Mouse (Mus musculus): ENCODE data around the gene Arsa. TPM values are rescaled to one million over a fixed set of nuclear protein-coding genes. Genes with fewer than 3 reads are reported as not detected.

Arsa gene
- polyA plus RNA-seq, 1 experiment from 2014 or later, result 22.1 TPM

Other genes starting within 250 kb of the Arsa start
- gene Sbf1, start 162.1 kb downstream of the Arsa start, polyA plus RNA-seq (2015; fragmentation: Nextera tagmentation; extraction: Ambion mirVana), result 42.2 and 50.5 TPM in 2 replicates
- gene Adm2, start 154.7 kb downstream of the Arsa start, polyA plus RNA-seq (2015; fragmentation: Nextera tagmentation; extraction: Ambion mirVana), result 0.64 and 1.0 TPM in 2 replicates
- not detected in 2 replicates for gene Miox, start 143.0 kb downstream of the Arsa start, polyA plus RNA-seq (2015; fragmentation: Nextera tagmentation; extraction: Ambion mirVana)
- 79.0 and 83.6 TPM in 2 replicates for gene Lmf2, start 121.8 kb downstream of the Arsa start, polyA plus RNA-seq (2015; fragmentation: Nextera tagmentation; extraction: Ambion mirVana)
- 158 and 172 TPM in 2 replicates for gene Ncaph2, start 121.7 kb downstream of the Arsa start, polyA plus RNA-seq (2015; fragmentation: Nextera tagmentation; extraction: Ambion mirVana)
- gene Sco2, start 103.6 kb downstream of the Arsa start, polyA plus RNA-seq (2015; fragmentation: Nextera tagmentation; extraction: Ambion mirVana), result 3.4 and 7.7 TPM in 2 replicates
- 1.5 and 1.6 TPM in 2 replicates for gene Tymp, start 100.4 kb downstream of the Arsa start, polyA plus RNA-seq (2015; fragmentation: Nextera tagmentation; extraction: Ambion mirVana)
- gene Odf3b, start 98.1 kb downstream of the Arsa start, polyA plus RNA-seq (2015; fragmentation: Nextera tagmentation; extraction: Ambion mirVana), result 9.6 and 16.1 TPM in 2 replicates
- 0.04 TPM in 1 of 2 replicates, not detected in the other for gene Klhdc7b, start 92.5 kb downstream of the Arsa start, polyA plus RNA-seq (2015; fragmentation: Nextera tagmentation; extraction: Ambion mirVana)
- not detected in 2 replicates for gene Syce3, start 66.9 kb downstream of the Arsa start, polyA plus RNA-seq (2015; fragmentation: Nextera tagmentation; extraction: Ambion mirVana)
- gene Cpt1b, start 51.6 kb downstream of the Arsa start, polyA plus RNA-seq (2015; fragmentation: Nextera tagmentation; extraction: Ambion mirVana), result 4.7 and 5.7 TPM in 2 replicates
- 2.6 and 2.9 TPM in 2 replicates for gene C730034F03Rik, start 47.8 kb downstream of the Arsa start, polyA plus RNA-seq (2015; fragmentation: Nextera tagmentation; extraction: Ambion mirVana)
- gene Gm44502, start 47.7 kb downstream of the Arsa start, polyA plus RNA-seq (2015; fragmentation: Nextera tagmentation; extraction: Ambion mirVana), result not detected in 2 replicates
- gene Chkb, start 47.5 kb downstream of the Arsa start, polyA plus RNA-seq (2015; fragmentation: Nextera tagmentation; extraction: Ambion mirVana), result 58.4 and 60.4 TPM in 2 replicates
- 0.50 and 0.74 TPM in 2 replicates for gene Mapk8ip2, start 23.5 kb downstream of the Arsa start, polyA plus RNA-seq (2015; fragmentation: Nextera tagmentation; extraction: Ambion mirVana)
- 2.3 and 2.5 TPM in 2 replicates for gene Shank3, start 22.2 kb upstream of the Arsa start, polyA plus RNA-seq (2015; fragmentation: Nextera tagmentation; extraction: Ambion mirVana)
- gene Acr, start 90.9 kb upstream of the Arsa start, polyA plus RNA-seq (2015; fragmentation: Nextera tagmentation; extraction: Ambion mirVana), result 0.14 and 0.20 TPM in 2 replicates
- gene Rabl2, start 114.5 kb upstream of the Arsa start, polyA plus RNA-seq (2015; fragmentation: Nextera tagmentation; extraction: Ambion mirVana), result 51.3 and 52.8 TPM in 2 replicates